Mouse (Mus musculus): ENCODE measurements around the gene Dync1i2. TPM values are rescaled to one million over a fixed set of nuclear protein-coding genes. Genes with fewer than 3 reads are reported as not detected.

Gene Dync1i2
- polyA plus RNA-seq, 1 experiment: 21.5 TPM

GRCm38 (mm10) chr2:71200485-71200884, 11.0 kb upstream of the Dync1i2 start:
- WGBS: 61% methylated on average over 4 of the region's 4 CpGs
- no peak for DNase-seq (ENCODE audit: low read depth, low spot score)

- no peak for DNase-seq (ENCODE audit: low read depth, low spot score)
- WGBS: 75% methylated on average over 2 of the region's 2 CpGs
These were observed 9.6 kb upstream of the Dync1i2 start for GRCm38 (mm10) chr2:71201886-71202285.

DNA sequence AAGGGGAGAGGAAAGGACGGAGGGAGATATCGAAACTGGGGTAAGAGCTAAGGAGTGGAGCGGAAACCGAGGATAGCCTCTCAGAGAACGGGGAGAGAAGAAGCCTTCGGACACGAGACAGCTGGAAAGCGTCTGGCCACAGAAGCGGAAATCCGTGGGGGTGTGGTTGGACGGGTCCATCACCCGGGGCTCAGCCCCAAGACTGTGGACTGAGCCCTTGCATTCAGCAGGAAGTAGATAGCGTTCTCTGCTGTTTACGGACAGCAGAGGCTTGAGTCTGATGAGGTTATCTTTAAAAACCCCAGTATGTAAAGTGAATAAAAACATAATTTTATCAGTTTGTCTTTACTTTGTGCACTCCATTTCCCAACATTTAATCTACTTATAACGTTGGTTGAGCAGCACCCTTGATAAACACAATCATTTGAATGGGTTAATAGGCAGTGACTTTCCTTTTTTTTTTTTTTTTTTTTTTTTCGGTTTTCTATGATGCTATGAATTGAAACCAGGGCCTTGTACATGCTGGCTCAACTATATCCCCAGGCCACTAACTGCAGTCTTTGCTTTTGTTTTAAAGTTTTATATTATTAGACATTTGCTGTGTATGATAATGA, 7.6 kb upstream of the Dync1i2 start:
- no peak for DNase-seq (ENCODE audit: low read depth, low spot score)
- 68% methylated on average over 16 of the region's 16 CpGs for WGBS

DNA sequence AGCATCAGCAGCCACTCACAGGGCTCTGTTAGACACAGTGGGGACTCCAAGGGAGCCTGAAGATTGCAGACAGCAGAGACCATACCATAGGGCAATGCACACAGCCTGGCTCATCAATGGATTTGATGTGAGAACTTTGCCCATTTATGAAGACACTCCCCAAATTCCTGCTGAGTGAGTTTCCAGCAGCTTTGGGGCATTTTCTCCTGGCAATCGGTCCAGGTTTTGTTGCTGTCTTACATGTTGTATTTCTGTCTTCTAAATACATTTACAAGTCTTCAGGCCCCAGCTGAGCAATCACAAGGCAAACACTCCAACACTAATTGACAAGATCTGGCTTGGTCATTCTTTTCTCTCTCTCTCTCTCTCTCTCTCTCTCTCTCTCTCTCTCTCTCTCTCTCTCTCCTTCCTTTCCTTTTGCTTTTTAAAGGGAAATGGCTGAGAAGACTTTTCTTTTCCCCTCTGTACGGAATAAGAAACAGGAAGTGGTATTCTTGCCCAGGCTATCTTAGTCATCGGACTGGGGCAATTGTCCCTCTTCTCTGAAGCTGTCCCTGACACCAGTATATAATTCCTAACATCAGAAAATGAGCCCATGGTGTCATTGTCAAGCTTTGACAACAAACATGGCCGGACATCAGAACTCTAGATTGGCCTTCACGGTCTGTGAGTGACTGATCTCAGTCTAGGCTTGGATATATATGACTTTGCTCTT, 2.3 kb upstream of the Dync1i2 start:
- 54% methylated on average over 5 of the region's 5 CpGs for WGBS
- no peak for DNase-seq (ENCODE audit: low read depth, low spot score)

DNA sequence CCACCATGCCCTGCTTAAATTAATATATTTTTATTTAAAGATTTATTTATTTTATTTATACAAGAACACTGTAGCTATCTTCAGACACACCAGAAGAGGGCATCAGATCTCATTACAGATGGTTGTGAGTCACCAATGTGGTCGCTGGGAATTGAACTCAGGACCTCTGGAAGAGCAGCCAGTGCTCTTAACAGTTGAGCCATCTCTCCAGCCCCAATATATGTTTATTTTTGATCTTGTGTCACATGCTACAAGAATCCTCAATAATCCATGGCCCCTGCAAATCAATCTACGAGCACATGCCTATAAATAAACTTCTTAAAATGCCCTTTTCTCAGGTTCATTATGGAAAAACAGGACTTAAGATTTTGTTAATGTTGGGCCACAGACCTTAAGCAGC, 410 bp upstream of the Dync1i2 start:
- no peak for DNase-seq (ENCODE audit: low read depth, low spot score)
- 89% methylated on average over 2 of the region's 2 CpGs for WGBS

DNA sequence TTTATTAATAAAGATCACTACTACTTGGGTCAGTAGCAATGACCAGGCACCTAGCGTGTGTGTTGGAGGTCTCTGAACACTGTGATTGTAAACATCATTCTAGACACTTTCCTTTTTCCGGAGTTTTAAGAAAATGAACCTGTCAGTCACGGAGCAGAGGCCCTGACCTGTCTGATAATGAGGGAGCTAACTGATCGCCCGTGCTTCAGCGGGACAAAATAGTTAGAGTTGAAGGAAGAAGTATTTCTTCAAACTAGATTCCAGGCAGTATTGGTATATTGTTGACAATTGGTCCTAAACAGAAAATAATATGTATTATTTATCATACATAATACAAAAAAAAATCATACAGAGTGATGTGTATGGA, 837 bp downstream of the Dync1i2 start:
- DNase-seq (ENCODE audit: low read depth, low spot score): no peak
- under 1% methylated on average over 6 of the region's 6 CpGs for WGBS

GRCm38 (mm10) chr2:71221020-71221419, 9.5 kb downstream of the Dync1i2 start:
- 89% methylated on average over 1 of the region's 1 CpGs for WGBS
- DNase-seq (ENCODE audit: low read depth, low spot score): no peak

DNA sequence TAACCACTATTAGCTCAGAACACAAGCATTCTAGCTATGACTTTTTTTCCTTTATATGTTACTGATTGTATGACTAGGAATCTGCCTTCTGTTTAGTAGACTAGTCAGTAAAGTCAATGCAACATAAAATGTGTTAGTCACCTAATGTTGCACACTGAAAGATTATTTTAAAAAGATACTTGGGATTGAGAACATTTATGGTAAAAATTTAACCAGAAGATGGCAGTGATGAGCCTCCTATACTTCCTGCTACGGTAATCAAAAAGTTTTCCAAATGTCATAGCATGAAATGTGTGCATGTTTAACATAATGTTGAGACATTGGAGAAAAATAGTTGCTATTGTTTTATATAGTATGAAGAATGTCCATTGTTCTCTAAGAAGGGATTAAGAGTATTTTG, 15.9 kb downstream of the Dync1i2 start:
- WGBS: 31% methylated on average over 1 of the region's 1 CpGs
- DNase-seq (ENCODE audit: low read depth, low spot score): no peak

DNA sequence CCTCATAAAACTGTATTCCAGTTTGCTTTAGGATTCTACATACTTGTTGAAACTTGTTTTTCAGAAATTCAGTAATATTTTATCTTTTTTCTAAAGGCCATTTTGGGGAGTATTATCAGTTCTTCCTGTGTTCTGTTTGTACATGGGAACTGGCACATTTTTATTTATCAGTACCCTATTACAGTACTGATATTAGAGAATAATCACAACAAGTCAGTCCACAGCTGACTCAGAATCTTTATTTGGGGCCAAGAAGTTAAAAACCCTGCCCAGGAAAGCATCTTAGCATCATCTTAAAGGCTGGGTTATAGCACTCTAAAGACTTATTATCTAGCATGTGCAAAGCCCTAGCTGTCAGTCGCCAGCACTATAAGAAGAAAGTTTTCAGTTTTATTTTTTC, 18.1 kb downstream of the Dync1i2 start:
- WGBS: 82% methylated on average over 1 of the region's 1 CpGs
- no peak for DNase-seq (ENCODE audit: low read depth, low spot score)

GRCm38 (mm10) chr2:71231951-71232350, 20.4 kb downstream of the Dync1i2 start:
- no peak for DNase-seq (ENCODE audit: low read depth, low spot score)
- WGBS: 50% methylated on average over 5 of the region's 5 CpGs

DNA sequence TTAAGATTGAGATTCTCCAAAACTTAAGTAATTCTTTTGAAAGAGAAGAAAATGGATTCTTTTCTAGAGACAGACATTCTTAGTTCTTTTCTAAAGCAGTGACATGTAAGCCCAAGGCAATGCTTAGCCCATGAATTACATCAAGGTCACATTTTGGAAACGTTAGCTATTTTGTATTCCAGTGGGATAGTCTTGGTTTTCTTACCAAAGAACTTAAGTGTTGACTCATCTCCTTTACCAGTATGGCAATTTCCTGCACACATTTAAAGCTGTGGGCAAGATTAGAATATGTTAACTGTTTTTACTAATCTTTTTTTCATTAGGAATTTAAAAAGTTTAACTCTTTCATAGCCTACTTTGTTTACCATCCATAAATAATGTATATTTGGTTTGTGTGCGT, 21.5 kb downstream of the Dync1i2 start:
- DNase-seq (ENCODE audit: low read depth, low spot score): no peak
- 79% methylated on average over 2 of the region's 2 CpGs for WGBS

DNA sequence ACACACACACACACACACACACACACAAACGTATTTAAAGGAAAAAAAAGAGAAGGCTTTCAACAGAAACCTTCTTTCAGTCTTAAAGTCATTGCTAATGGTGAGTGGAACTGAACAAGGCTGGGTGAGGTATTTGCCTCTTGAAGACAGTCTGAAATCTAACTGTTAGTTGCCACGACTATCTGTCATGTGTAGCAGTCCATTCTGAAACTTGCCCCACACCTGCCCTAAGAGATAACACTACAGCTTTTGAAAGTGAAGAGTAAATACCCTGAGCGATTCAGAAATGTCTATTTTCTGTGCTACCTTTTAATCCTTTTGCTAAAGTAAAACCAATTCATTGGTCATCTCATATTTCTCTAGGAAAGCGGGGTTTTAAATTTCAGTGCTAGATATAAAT, 23.9 kb downstream of the Dync1i2 start:
- WGBS: 94% methylated on average over 4 of the region's 4 CpGs
- DNase-seq (ENCODE audit: low read depth, low spot score): no peak

- WGBS: 98% methylated on average over 6 of the region's 6 CpGs
- no peak for DNase-seq (ENCODE audit: low read depth, low spot score)
These were observed 24.5 kb downstream of the Dync1i2 start for GRCm38 (mm10) chr2:71236009-71236408.

- no peak for DNase-seq (ENCODE audit: low read depth, low spot score)
- 94% methylated on average over 2 of the region's 2 CpGs for WGBS
These were observed 30.0 kb downstream of the Dync1i2 start for GRCm38 (mm10) chr2:71241505-71241904.

- WGBS: 94% methylated on average over 3 of the region's 3 CpGs
These were observed 30.7 kb downstream of the Dync1i2 start for GRCm38 (mm10) chr2:71242180-71242579.

DNA sequence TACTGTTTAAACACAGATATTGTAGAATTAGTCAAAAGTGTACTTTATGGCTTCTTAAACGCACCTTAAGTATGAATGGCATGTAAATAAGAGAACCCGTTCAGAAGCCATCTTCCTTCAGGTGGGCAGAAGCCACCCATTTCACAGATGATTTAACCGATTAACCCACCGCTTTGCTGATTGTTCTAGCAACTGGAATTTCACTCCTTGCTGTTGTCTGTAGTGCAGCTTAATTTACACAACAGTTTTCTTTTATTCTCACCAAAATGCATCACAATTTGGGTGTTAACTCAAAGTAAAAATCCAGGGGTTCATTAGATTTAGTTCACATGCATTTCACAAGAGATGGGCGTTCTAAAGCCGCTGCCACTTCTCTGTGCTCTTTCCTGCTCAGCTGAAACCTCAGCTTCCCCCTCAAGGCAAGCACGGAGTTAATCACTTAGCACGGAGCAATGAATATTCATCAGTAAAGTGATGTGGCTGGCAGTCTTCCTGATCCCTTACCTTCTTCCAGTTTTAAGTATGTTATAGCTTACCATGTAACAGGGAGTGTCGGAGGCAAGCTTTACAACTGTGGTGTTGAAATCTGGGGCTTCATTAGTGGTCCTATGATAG, 31.7 kb downstream of the Dync1i2 start:
- DNase-seq (ENCODE audit: low read depth, low spot score): no peak
- 80% methylated on average over 9 of the region's 9 CpGs for WGBS

More at GRCm38 (mm10) chr2:71242180-71242579, 30.7 kb downstream of the Dync1i2 start:
- DNase-seq (ENCODE audit: low read depth, low spot score): no peak

GRCm38 (mm10) chr2:71244807-71245206, 33.3 kb downstream of the Dync1i2 start:
- 93% methylated on average over 7 of the region's 7 CpGs for WGBS
- no peak for DNase-seq (ENCODE audit: low read depth, low spot score)

- no peak for DNase-seq (ENCODE audit: low read depth, low spot score)
- 90% methylated on average over 3 of the region's 3 CpGs for WGBS
These were observed 33.9 kb downstream of the Dync1i2 start for GRCm38 (mm10) chr2:71245416-71245815.

DNA sequence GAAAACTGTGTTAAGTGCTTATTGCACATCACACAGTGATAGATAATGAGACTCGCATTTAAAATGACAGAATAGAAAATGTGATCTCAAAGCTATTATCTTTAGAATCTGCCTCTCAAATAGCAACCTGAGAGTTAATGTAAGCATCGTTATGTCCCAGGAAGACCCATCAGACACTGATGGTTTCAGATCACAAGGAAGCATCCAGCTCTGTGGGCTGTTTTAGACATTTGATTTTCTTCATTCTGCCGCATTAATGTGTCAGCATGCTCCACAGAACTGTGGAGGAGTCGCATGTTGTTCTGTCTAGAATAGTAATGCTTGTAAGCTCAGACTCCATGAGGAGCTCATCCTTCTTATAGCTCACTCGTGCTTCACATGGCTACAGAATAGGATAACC, 34.6 kb downstream of the Dync1i2 start:
- no peak for DNase-seq (ENCODE audit: low read depth, low spot score)

DNA sequence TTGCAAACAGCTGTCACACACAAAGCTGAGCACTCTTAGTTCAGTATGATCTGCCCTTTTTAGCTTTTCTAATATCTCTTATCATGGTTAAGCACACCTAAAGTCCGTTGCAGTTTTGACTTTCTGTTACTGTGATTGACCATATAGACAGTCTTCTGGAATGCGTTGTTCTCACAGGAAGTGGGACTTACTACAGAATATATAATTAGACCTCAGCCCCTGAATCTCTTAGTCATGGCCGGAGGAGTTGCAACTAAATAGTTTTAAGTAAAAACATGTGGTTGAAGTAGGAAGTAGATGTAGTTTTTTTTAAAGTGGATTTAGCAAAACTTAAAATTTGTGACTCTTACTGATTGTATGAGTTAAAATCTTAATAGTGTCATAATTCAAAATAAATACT, 36.6 kb downstream of the Dync1i2 start:
- WGBS: 75% methylated on average over 3 of the region's 3 CpGs
- no peak for DNase-seq (ENCODE audit: low read depth, low spot score)

More for the DNA sequence above, 34.6 kb downstream of the Dync1i2 start:
- 93% methylated on average over 5 of the region's 5 CpGs for whole genome bisulfite sequencing

DNA sequence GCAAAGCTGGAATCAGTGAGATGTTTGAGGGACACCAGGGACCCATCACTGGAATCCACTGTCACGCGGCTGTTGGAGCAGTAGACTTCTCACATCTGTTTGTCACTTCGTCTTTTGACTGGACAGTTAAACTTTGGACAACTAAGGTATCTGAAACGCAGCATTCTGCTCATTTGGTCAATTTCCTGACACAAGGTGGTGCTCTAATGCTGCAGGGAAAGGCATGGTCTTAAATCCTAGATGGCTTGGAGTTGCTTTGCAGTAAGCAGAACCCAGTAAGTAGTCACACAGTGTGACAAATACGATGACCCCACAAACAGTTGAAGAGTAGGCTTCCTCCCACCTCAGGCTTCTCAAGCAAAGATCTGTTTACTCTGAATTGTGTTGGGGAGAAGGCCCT, 39.3 kb downstream of the Dync1i2 start:
- 73% methylated on average over 5 of the region's 5 CpGs for WGBS
- no peak for DNase-seq (ENCODE audit: low read depth, low spot score)
